Comparison of ENCODE assay signal across 24 mouse cellular contexts in genomic region chr13:14018283-14018682, GRCm38 (mm10). TPM values are rescaled to one million over a fixed set of nuclear protein-coding genes. Genes with fewer than 3 reads are reported as not detected.
DNase-seq lines count a peak whose midpoint lies in the region; ATAC-seq and TF ChIP-seq lines count a peak whose summit lies in the region.
"Had no signal": no experiment of that assay in that cellular context is flagged by ENCODE, and none has a peak within 500 bp of the region (broad histone marks: within the 10 kb centered on the region; RNA-seq: fewer than 3 reads in every experiment).

No protein-coding gene starts in this region.

- peaks cover 16 to 21% of the 10 kb centered on the region in 2 experiments for H3K4me1 ChIP-seq in MEL (ENCODE audit: control insufficient read depth in 1 of 2, insufficient read depth in 2 of 2, low read length in 2 of 2)
- H3K4me1 ChIP-seq in liver, embryonic 12.5 days: peaks cover 27% of the 10 kb centered on the region
- peaks cover 21% of the 10 kb centered on the region for H3K4me1 ChIP-seq in liver, embryonic 16.5 days (ENCODE audit: control insufficient read depth, low read depth, low read length)
- H3K4me1 ChIP-seq in forebrain, embryonic 16.5 days (replicated peaks; ENCODE audit: control insufficient read depth, insufficient read depth, low read length): no peaks in the 10 kb centered on the region
- H3K4me1 ChIP-seq: embryonic facial prominence, embryonic 15.5 days; forebrain, embryonic 12.5 days; heart, embryonic 15.5 days; hindbrain, embryonic 10.5 days had no signal

- H3K27me3 ChIP-seq in MEL (ENCODE audit: control insufficient read depth in 1 of 2, insufficient read depth in 2 of 2, low read length in 2 of 2): no peaks in the 10 kb centered on the region
- no peaks in the 10 kb centered on the region for H3K27me3 ChIP-seq in liver, embryonic 12.5 days (replicated peaks)
- no peaks in the 10 kb centered on the region for H3K27me3 ChIP-seq in liver, embryonic 16.5 days (ENCODE audit: control insufficient read depth, insufficient read depth, low read depth, low read length)
- no peaks in the 10 kb centered on the region for H3K27me3 ChIP-seq in forebrain, embryonic 16.5 days (replicated peaks; ENCODE audit: control insufficient read depth, insufficient read depth, low read length)
- H3K27me3 ChIP-seq: embryonic facial prominence, embryonic 15.5 days; forebrain, embryonic 12.5 days; heart, embryonic 15.5 days had no signal

- no peaks in the 10 kb centered on the region for H3K9me3 ChIP-seq in MEL (replicated peaks; ENCODE audit: insufficient read depth, low read length)
- H3K9me3 ChIP-seq in liver, embryonic 12.5 days (replicated peaks): no peaks in the 10 kb centered on the region
- H3K9me3 ChIP-seq in liver, embryonic 16.5 days (replicated peaks; ENCODE audit: control insufficient read depth, low read length): no peaks in the 10 kb centered on the region
- H3K9me3 ChIP-seq in forebrain, embryonic 16.5 days (ENCODE audit: control insufficient read depth, low read length): no peaks in the 10 kb centered on the region
- H3K9me3 ChIP-seq: embryonic facial prominence, embryonic 15.5 days; forebrain, embryonic 12.5 days; G1E; heart, embryonic 15.5 days; hindbrain, embryonic 10.5 days had no signal

- H3K9ac ChIP-seq in MEL (ENCODE audit: control insufficient read depth, low read depth, low read length, poor library complexity, severe bottlenecking): peak overlapping the region; percentile 29; the same call in 1 of the 2 replicates
- H3K9ac ChIP-seq in liver, embryonic 12.5 days: peak overlapping the region; percentile 33; the same call in 1 of the 2 replicates
- H3K9ac ChIP-seq in liver, embryonic 16.5 days (ENCODE audit: low read depth, low read length): no peak overlapping the region
- no peak overlapping the region for H3K9ac ChIP-seq in forebrain, embryonic 16.5 days (replicated peaks; ENCODE audit: low read depth, low read length)
- H3K9ac ChIP-seq: embryonic facial prominence, embryonic 15.5 days; forebrain, embryonic 12.5 days; forebrain, postnatal 0 days; heart, embryonic 15.5 days had no signal

- TF ChIP-seq POLR2A in MEL (IDR thresholded peaks at IDR 0.05; ENCODE audit: control insufficient read depth in 1 of 2, insufficient read depth in 1 of 2, low read depth in 1 of 2, low read length in 2 of 2, poor library complexity in 1 of 2): no peak

- TF ChIP-seq CTCF in MEL (IDR thresholded peaks at IDR 0.05 in 2 of 3, conservative IDR thresholded peaks at IDR 0.05 in 1 of 3; ENCODE audit: control insufficient read depth in 1 of 3, insufficient read depth in 1 of 3, low read depth in 2 of 3, low read length in 3 of 3, poor library complexity in 1 of 3, severe bottlenecking in 1 of 3): no peak

- ATAC-seq in erythroblast, adult 5-6 weeks (replicated peaks; ENCODE audit: low FRiP score, poor library complexity, severe bottlenecking): peak; percentile 37; the same call in 1 of the 2 replicates
- peak; percentile 86 for ATAC-seq in liver, embryonic 12.5 days
- ATAC-seq in liver, embryonic 16.5 days (ENCODE audit: low read depth): peak; percentile 84
- no peak for ATAC-seq in forebrain, embryonic 16.5 days
- ATAC-seq: CD4-positive, CD25-positive, alpha-beta regulatory T cell, adult 4 months; forebrain, postnatal 0 days; hindbrain, embryonic 16.5 days; inflammation-experienced regulatory T-cells, adult 6 months had no signal

- H3K36me3 ChIP-seq in MEL (ENCODE audit: control insufficient read depth in 1 of 2, insufficient read depth in 2 of 2, low read length in 2 of 2): peaks cover 13 to 26% of the 10 kb centered on the region in 2 experiments
- H3K36me3 ChIP-seq in liver, embryonic 12.5 days: peaks cover 61% of the 10 kb centered on the region
- peaks cover 9% of the 10 kb centered on the region; the same call in 1 of the 2 replicates for H3K36me3 ChIP-seq in liver, embryonic 16.5 days (ENCODE audit: control insufficient read depth, insufficient read depth)
- H3K36me3 ChIP-seq in forebrain, embryonic 16.5 days (ENCODE audit: control insufficient read depth, insufficient read depth): peaks cover 11% of the 10 kb centered on the region

- H3K79me2 ChIP-seq in MEL (ENCODE audit: control insufficient read depth, insufficient read depth, low read length, poor library complexity): no peaks in the 10 kb centered on the region

- TF ChIP-seq RAD21 in MEL (IDR thresholded peaks at IDR 0.05; ENCODE audit: low read depth, low read length): no peak

- H3K4me3 ChIP-seq in MEL (ENCODE audit: control insufficient read depth in 1 of 2, insufficient read depth in 1 of 2, low read depth in 2 of 2, low read length in 2 of 2): no peak overlapping the region
- no peak overlapping the region for H3K4me3 ChIP-seq in liver, embryonic 12.5 days
- no peak overlapping the region for H3K4me3 ChIP-seq in liver, embryonic 16.5 days (ENCODE audit: low read depth, low read length)
- H3K4me3 ChIP-seq in forebrain, embryonic 16.5 days (replicated peaks; ENCODE audit: low read length): no peak overlapping the region
- H3K4me3 ChIP-seq: embryonic facial prominence, embryonic 15.5 days; forebrain, embryonic 12.5 days; gastrocnemius, adult 2 months; heart, embryonic 15.5 days; hindbrain, embryonic 10.5 days had no signal

- DNase-seq in MEL (ENCODE audit: low read depth, low spot score): peak; percentile 42
- no peak for DNase-seq in adrenal gland, postnatal 10 days
- no peak for DNase-seq in cerebellum, adult 11-12 months
- no peak for DNase-seq in neural tube, embryonic 10.5 days (ENCODE audit: extremely low spot score, low spot score)
- DNase-seq: adrenal gland, postnatal 25 days; cerebellum, adult 8-10 months; cerebellum, postnatal 14 days; embryo, embryonic 11 days; forebrain, postnatal 0 days; gastrocnemius, adult 2 months; gastrocnemius, postnatal 25 days; heart, postnatal 14 days had no signal

- H3K4me2 ChIP-seq in liver, embryonic 12.5 days: peak overlapping the region; percentile 27
- H3K4me2 ChIP-seq in liver, embryonic 16.5 days (ENCODE audit: low read depth, low read length): no peak overlapping the region
- H3K4me2 ChIP-seq in forebrain, embryonic 16.5 days (ENCODE audit: low read length): no peak overlapping the region
- H3K4me2 ChIP-seq: embryonic facial prominence, embryonic 15.5 days; forebrain, embryonic 12.5 days; heart, embryonic 15.5 days had no signal

- peak; percentile 70 to 86 for TF ChIP-seq EP300 in MEL (IDR thresholded peaks at IDR 0.05; ENCODE audit: low read depth in 1 of 2, low read length in 2 of 2)

- peak overlapping the region; percentile 83 for H3K27ac ChIP-seq in MEL (ENCODE audit: control insufficient read depth, low read depth, low read length)
- H3K27ac ChIP-seq in liver, embryonic 12.5 days: peak overlapping the region; percentile 80
- peak overlapping the region; percentile 58 for H3K27ac ChIP-seq in liver, embryonic 16.5 days (ENCODE audit: low read length)
- no peak overlapping the region for H3K27ac ChIP-seq in forebrain, embryonic 16.5 days (ENCODE audit: low read length)
- H3K27ac ChIP-seq: embryonic facial prominence, embryonic 15.5 days; forebrain, embryonic 12.5 days; gastrocnemius, adult 2 months; heart, embryonic 15.5 days; hindbrain, embryonic 10.5 days had no signal

TF ChIP-seq in MEL, 35 proteins besides CTCF, POLR2A, EP300 and RAD21 (continues in another document):
- no peak for TF ChIP-seq ZKSCAN1 (IDR thresholded peaks at IDR 0.05; ENCODE audit: low read depth, low read length)
- TF ChIP-seq MXI1 (IDR thresholded peaks at IDR 0.05; ENCODE audit: low read depth, low read length): peak; percentile 60
- TF ChIP-seq TCF12 (IDR thresholded peaks at IDR 0.05; ENCODE audit: low read depth, low read length): peak; percentile 83
- no peak for TF ChIP-seq HCFC1 (IDR thresholded peaks at IDR 0.05; ENCODE audit: low read depth, low read length)
- peak; percentile 50 for TF ChIP-seq SIN3A (IDR thresholded peaks at IDR 0.05; ENCODE audit: low read length)
- peak; percentile 72 for TF ChIP-seq GATA1 (IDR thresholded peaks at IDR 0.05; ENCODE audit: low read depth, low read length)
- peak; percentile 81 for TF ChIP-seq ETS1 (IDR thresholded peaks at IDR 0.05; ENCODE audit: low read depth, low read length)

RNA-seq across cellular contexts. Expression of gene Tbce, which starts 21.2 kb away (rescaled TPM):
- 35.3 and 36.8 TPM in 2 replicates for total RNA-seq in MEL (2012; rRNA removed)
- polyA plus RNA-seq in MEL (2012; ENCODE audit: insufficient read depth in 1 of 2, insufficient read length in 2 of 2, low read depth in 1 of 2, low replicate concordance in 2 of 2, missing spikeins in 1 of 2): 10 to 100 TPM in 1 of 2 experiments, not detected in 1; 56.9 TPM
- 54.1 and 95.3 TPM in 2 replicates for total RNA-seq in erythroblast, adult 5-6 weeks (2015; ENCODE audit: low replicate concordance)
- total RNA-seq in erythroblast, adult 5-6 weeks (2017; ENCODE audit: low replicate concordance): 71.3 and 80.4 TPM in 2 replicates
- 35.4 and 38.7 TPM in 2 replicates for polyA plus RNA-seq in liver, embryonic 12.5 days (2016; fragmentation: Nextera tagmentation; extraction: Ambion mirVana)
- 25.6 and 26.8 TPM in 2 replicates for polyA plus RNA-seq in liver, embryonic 16.5 days (2015; fragmentation: Nextera tagmentation; extraction: Ambion mirVana)
- 10 to 100 TPM; 34.0 to 44.0 TPM for total RNA-seq in adrenal gland, postnatal 10 days (2021)
- 105 and 113 TPM in 2 replicates for polyA plus RNA-seq in forebrain, embryonic 16.5 days (2015; fragmentation: Nextera tagmentation; extraction: Ambion mirVana)

RNA-seq across cellular contexts. Expression of gene Arid4b, which starts 44.7 kb away (rescaled TPM):
- 8.0 and 8.5 TPM in 2 replicates for total RNA-seq in MEL (2012; rRNA removed)
- 10 to 100 TPM; 13.0 to 24.8 TPM for polyA plus RNA-seq in MEL (2012; ENCODE audit: insufficient read depth in 1 of 2, insufficient read length in 2 of 2, low read depth in 1 of 2, low replicate concordance in 2 of 2, missing spikeins in 1 of 2)
- total RNA-seq in erythroblast, adult 5-6 weeks (2015; ENCODE audit: low replicate concordance): 102 and 126 TPM in 2 replicates
- 186 and 206 TPM in 2 replicates for total RNA-seq in erythroblast, adult 5-6 weeks (2017; ENCODE audit: low replicate concordance)
- polyA plus RNA-seq in liver, embryonic 12.5 days (2016; fragmentation: Nextera tagmentation; extraction: Ambion mirVana): 23.5 and 25.1 TPM in 2 replicates
- 18.0 and 19.7 TPM in 2 replicates for polyA plus RNA-seq in liver, embryonic 16.5 days (2015; fragmentation: Nextera tagmentation; extraction: Ambion mirVana)
- total RNA-seq in adrenal gland, postnatal 10 days (2021): 10 to 100 TPM; 28.4 to 33.4 TPM
- polyA plus RNA-seq in forebrain, embryonic 16.5 days (2015; fragmentation: Nextera tagmentation; extraction: Ambion mirVana): 97.6 and 100 TPM in 2 replicates

RNA-seq across cellular contexts. Expression of gene Ggps1, which starts 45.0 kb away (rescaled TPM):
- 23.3 and 25.1 TPM in 2 replicates for total RNA-seq in MEL (2012; rRNA removed)
- polyA plus RNA-seq in MEL (2012; ENCODE audit: insufficient read depth in 1 of 2, insufficient read length in 2 of 2, low read depth in 1 of 2, low replicate concordance in 2 of 2, missing spikeins in 1 of 2): 10 to 100 TPM in 1 of 2 experiments, not detected in 1; 31.3 TPM
- total RNA-seq in erythroblast, adult 5-6 weeks (2015; ENCODE audit: low replicate concordance): 13.4 and 34.7 TPM in 2 replicates
- total RNA-seq in erythroblast, adult 5-6 weeks (2017; ENCODE audit: low replicate concordance): 25.8 and 30.6 TPM in 2 replicates
- 16.8 and 18.2 TPM in 2 replicates for polyA plus RNA-seq in liver, embryonic 12.5 days (2016; fragmentation: Nextera tagmentation; extraction: Ambion mirVana)
- 11.9 and 12.2 TPM in 2 replicates for polyA plus RNA-seq in liver, embryonic 16.5 days (2015; fragmentation: Nextera tagmentation; extraction: Ambion mirVana)
- 10 to 100 TPM; 30.8 to 32.2 TPM for total RNA-seq in adrenal gland, postnatal 10 days (2021)
- polyA plus RNA-seq in forebrain, embryonic 16.5 days (2015; fragmentation: Nextera tagmentation; extraction: Ambion mirVana): 79.6 and 87.4 TPM in 2 replicates

Comparison
In these comparisons a context has a peak if more than half of its experiments do, and no peak if none do; other contexts are left out.
1. H3K9ac ChIP-seq: peak in MEL (single experiment) and liver, embryonic 12.5 days (single experiment); none in liver, embryonic 16.5 days (single experiment) and forebrain, embryonic 16.5 days (single experiment).